Mouse (Mus musculus) limb, embryonic 11.5 days (tissue): ENCODE data around the gene Tmem178b. TPM values are rescaled to one million over a fixed set of nuclear protein-coding genes. Genes with fewer than 3 reads are reported as not detected.

Source experiments
- ATAC-seq: fragments of 200-750 bp; cut with Nextera tagmentation; 2 replicates; pipeline ENCODE4 v1.8.0; 2017; ENCODE audit warnings: low read depth; ENCODE audit not compliant: insufficient number of reproducible peaks, low FRiP score, low TSS enrichment
- DNase-seq: peaks from one replicate; pipeline ENCODE4 v3.0.0-alpha.2; 2015; ENCODE audit warnings: low spot score
- H3K27ac ChIP-seq: fragments of 300-500 bp; sonication (generic); replicated peaks from 2 replicates; pipeline ENCODE4 v1.5.1; 2014; ENCODE audit warnings: low read depth, mild to moderate bottlenecking, low read length
- H3K27me3 ChIP-seq: fragments of 300-500 bp; sonication (generic); 2 replicates; pipeline ENCODE4 v1.6.1; 2014; ENCODE audit warnings: mild to moderate bottlenecking, low read length, mixed read lengths; ENCODE audit not compliant: control insufficient read depth, insufficient read depth
- H3K36me3 ChIP-seq: fragments of 300-500 bp; sonication (generic); 2 replicates; pipeline ENCODE4 v1.6.1; 2014; ENCODE audit warnings: mild to moderate bottlenecking, low read length, moderate library complexity, mixed read lengths; ENCODE audit not compliant: control insufficient read depth, insufficient read depth
- H3K4me1 ChIP-seq: fragments of 300-500 bp; sonication (generic); 2 replicates; pipeline ENCODE4 v1.6.1; 2014; ENCODE audit warnings: low read length, mixed read lengths; ENCODE audit not compliant: control insufficient read depth, insufficient read depth
- H3K4me2 ChIP-seq: fragments of 300-500 bp; sonication (generic); 2 replicates; pipeline ENCODE4 v1.6.1; 2014; ENCODE audit warnings: low read depth, mild to moderate bottlenecking, moderate library complexity; ENCODE audit not compliant: severe bottlenecking
- H3K4me3 ChIP-seq: fragments of 300-500 bp; sonication (generic); 2 replicates; pipeline ENCODE4 v1.5.1; 2014; ENCODE audit warnings: low read depth, low read length
- H3K9ac ChIP-seq: fragments of 300-500 bp; sonication (generic); 2 replicates; pipeline ENCODE4 v1.6.1; 2014; ENCODE audit warnings: mild to moderate bottlenecking, low read length
- H3K9me3 ChIP-seq: fragments of 300-500 bp; sonication (generic); 2 replicates; pipeline ENCODE4 v1.6.1; 2016; ENCODE audit warnings: low read length; ENCODE audit not compliant: control insufficient read depth
- WGBS: fragments of 180-500 bp; shearing (Covaris S2); extraction: QIAGEN DNeasy Blood & Tissue Kit; methylation state at CpG from one replicate; pipeline ENCODE4 v1.1.7; 2014; 5-methylcytosine and 5-hydroxymethylcytosine counted together
- polyA plus RNA-seq: library from polyadenylated mRNA; unstranded; fragments of >200 nt; fragmentation: Nextera tagmentation; extraction: Ambion mirVana; gene quantifications from 2 replicates; pipeline ENCODE4 v1.2.1, GENCODE M21; 2014

The Tmem178b gene
- polyA plus RNA-seq, 1 experiment from 2014 or later: 0.27 TPM

DNA sequence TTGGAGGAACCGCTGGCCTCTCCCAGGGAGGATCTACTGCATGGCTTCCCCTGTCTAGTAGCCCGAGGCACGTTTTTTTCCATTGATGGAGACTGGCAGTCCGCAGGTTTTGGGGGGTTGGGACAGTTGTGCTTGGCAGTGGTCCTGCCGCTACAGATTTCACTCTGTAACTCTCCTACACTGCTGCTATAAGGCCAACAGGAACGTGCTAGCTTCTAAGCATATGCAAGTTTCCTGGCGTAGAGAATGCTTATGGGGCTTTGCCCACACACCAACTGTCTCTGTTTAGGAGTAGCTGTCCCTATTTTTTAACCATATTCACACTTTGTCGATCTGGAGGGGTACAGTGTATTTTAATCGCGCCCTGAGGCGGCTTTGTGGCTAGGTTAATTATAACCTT, 30.8 kb downstream of the Tmem178b start:
- Histone ChIP-seq H3K9me3 (no peaks in the 10 kb centered on the region), H3K4me2 (no peak overlapping the region), H3K9ac (no peak overlapping the region), H3K4me3 (no peak overlapping the region), H3K27ac (no peak overlapping the region), H3K27me3 (no peaks in the 10 kb centered on the region), H3K36me3 (no peaks in the 10 kb centered on the region), H3K4me1 (no peaks in the 10 kb centered on the region)
- DNase-seq (no peak), ATAC-seq (no peak)
- WGBS: 58% methylated on average over 11 of the region's 11 CpGs

DNA sequence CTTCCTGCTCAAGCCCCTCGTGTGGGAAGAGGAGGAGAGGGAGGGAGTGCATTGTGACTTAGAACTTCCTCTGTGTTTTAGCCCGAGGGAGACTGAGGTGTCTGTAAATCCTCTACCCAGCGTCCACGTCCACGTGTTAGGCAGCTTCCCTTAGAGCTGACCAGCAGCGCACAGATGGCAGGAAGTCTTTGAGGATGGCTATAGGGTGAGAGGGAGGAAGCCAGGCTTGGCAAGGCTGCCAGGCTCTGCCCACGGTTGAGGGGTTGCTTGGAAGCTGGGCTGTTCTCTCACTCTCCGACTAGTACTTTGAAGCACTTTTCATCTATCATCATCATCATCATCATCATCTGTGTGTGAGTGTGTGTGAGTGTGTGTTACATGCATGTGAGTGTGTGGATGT, 41.9 kb downstream of the Tmem178b start:
- Histone ChIP-seq H3K9me3 (no peaks in the 10 kb centered on the region), H3K4me1 (no peaks in the 10 kb centered on the region), H3K4me2 (no peak overlapping the region), H3K36me3 (no peaks in the 10 kb centered on the region), H3K4me3 (no peak overlapping the region), H3K27me3 (no peaks in the 10 kb centered on the region), H3K9ac (no peak overlapping the region), H3K27ac (no peak overlapping the region)
- DNase-seq: no peak
- 39% methylated on average over 8 of the region's 8 CpGs for WGBS
- ATAC-seq: no peak

DNA sequence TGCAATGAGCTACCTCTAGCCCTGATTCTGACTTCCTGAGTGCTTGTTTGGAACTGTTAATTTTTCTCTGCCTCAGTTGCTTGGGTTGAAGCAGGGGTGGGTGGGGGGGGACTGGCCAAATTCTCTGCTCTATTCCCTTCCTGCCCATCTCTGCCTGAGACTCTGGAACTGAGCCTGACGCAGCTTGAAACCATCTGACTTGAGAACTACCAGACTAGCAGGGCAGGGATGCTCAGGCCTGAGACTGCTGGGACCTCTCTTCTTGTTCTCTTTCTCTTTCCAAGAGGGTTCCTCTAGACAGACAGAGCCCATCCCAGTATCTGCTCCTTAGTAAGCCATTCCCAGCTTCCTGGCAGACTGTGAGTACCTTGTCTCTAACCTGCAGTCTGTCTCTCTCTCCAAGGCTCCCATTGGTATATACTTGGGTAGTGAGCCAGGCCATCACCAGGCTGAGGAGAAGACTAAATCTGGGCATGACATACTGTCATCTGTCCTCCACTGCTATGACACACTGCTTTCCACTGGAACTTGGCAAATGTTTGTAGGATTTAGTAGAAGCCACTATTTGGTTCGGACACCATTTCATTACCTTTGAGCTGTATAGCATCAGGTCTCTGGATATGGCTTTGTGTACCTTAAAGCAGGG, 42.7 kb downstream of the Tmem178b start:
- Histone ChIP-seq H3K27me3 (no peaks in the 10 kb centered on the region), H3K4me2 (no peak overlapping the region), H3K4me1 (no peaks in the 10 kb centered on the region), H3K4me3 (no peak overlapping the region), H3K27ac (no peak overlapping the region), H3K36me3 (no peaks in the 10 kb centered on the region), H3K9ac (no peak overlapping the region), H3K9me3 (no peaks in the 10 kb centered on the region)
- ATAC-seq (no peak), DNase-seq (no peak)
- WGBS: 87% methylated on average over 2 of the region's 2 CpGs

DNA sequence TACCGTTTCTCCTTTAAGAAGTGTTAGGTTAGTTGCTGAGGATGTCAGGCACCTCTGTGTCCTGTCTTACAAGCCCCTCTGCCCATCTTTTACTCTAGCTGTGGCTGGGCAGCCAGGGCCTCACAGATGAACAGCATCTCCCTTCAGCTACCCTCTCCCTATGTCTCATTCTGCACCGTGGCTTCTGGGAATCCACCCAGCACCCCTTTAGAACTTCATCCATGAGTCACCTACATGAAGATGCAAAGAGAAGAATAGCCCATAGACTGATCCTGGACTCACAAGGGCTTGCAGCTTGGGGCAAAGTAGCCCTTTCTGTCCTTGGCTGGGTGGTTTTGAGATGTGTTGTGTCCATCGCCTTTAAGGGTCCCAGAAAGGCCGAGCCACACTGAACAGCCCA, 43.4 kb downstream of the Tmem178b start:
- H3K9me3 ChIP-seq: no peaks in the 10 kb centered on the region
- no peak for ATAC-seq
- H3K4me3 ChIP-seq: no peak overlapping the region
- no peaks in the 10 kb centered on the region for H3K36me3 ChIP-seq
- WGBS: 90% methylated on average over 4 of the region's 4 CpGs
- H3K27me3 ChIP-seq: no peaks in the 10 kb centered on the region
- H3K4me1 ChIP-seq: no peaks in the 10 kb centered on the region
- no peak for DNase-seq
- H3K27ac ChIP-seq: no peak overlapping the region
- no peak overlapping the region for H3K4me2 ChIP-seq
- H3K9ac ChIP-seq: no peak overlapping the region

DNA sequence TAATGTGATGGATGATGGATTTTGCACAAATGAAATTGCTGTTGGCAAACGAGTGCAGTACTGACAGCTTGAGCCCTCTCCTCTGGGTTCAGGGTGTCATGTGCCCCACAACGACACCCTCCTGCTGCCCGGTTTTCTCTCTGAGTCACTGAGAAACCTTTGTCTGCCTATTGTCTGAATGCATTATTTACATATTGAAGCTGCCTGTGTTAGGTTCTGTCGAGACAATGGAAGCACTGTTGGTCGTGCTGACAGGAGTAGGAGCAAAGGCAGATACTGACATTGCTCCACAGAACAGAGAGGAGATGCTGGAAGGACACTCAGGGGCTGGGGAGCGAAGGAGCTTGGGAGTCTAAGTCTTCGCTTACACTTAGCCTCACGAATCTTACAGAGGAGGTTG, 44.2 kb downstream of the Tmem178b start:
- DNase-seq (no peak), ATAC-seq (no peak)
- Histone ChIP-seq H3K27ac (no peak overlapping the region), H3K9me3 (no peaks in the 10 kb centered on the region), H3K4me1 (no peaks in the 10 kb centered on the region), H3K27me3 (no peaks in the 10 kb centered on the region), H3K36me3 (no peaks in the 10 kb centered on the region), H3K4me2 (no peak overlapping the region), H3K4me3 (no peak overlapping the region), H3K9ac (no peak overlapping the region)
- whole genome bisulfite sequencing: 70% methylated on average over 8 of the region's 8 CpGs

DNA sequence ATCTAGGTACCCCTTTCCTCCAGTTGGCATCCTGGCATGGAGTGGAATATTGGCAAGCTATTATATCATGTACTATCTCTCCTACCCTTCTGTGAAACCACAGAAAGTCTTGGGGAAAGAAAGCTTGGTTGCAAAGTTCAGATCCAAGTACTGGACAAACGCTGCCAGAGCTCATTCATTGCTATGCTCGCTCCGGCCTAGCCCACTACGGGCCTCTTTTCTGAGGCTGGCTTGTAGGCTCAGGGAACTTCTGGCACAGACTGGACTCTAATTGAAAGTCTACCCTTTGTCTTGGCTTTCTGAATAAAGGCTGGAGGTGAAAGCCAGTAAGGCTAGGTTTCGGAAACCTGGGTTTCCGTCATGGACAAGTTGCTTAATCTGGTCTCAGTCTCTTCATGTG, 44.7 kb downstream of the Tmem178b start:
- no peak overlapping the region for H3K4me2 ChIP-seq
- no peaks in the 10 kb centered on the region for H3K27me3 ChIP-seq
- no peaks in the 10 kb centered on the region for H3K4me1 ChIP-seq
- no peak overlapping the region for H3K9ac ChIP-seq
- DNase-seq (no peak), ATAC-seq (no peak)
- H3K4me3 ChIP-seq: no peak overlapping the region
- H3K9me3 ChIP-seq: no peaks in the 10 kb centered on the region
- no peak overlapping the region for H3K27ac ChIP-seq
- no peaks in the 10 kb centered on the region for H3K36me3 ChIP-seq
- WGBS: 92% methylated on average over 6 of the region's 6 CpGs

DNA sequence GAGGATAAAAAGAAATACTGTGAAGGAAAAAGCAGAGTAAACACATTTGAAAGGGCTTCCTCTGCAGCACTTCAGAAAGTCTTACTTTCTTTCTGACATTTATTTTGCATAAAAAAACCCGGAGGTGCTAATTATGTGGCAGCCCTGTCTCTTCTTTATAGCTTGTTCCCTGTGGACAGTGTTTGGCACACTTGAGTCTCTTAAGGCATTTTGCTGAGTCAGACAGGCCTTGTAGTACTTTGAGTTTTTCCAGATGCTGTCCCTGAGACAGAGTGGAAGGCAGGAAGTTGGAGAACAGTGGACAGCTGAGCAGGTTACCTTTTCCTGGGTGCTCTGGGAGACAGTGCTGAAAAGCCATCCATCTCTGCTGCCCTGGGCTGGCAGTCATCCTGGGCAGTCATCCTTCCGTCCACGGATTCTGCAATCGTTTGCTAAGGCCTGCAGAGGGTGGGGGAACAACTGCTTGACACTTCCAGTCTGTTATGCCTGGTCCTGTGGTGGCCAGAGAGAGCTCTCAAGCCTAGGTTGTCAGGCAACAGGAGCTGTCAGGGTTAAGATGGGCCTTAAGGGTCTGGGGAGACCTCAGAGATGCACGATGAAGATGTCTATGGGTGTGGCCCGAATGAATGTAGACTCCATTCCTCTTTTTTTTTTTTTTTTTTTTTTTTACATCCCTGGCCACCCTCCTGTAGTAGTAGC, 46.1 kb downstream of the Tmem178b start:
- Histone ChIP-seq H3K36me3 (no peaks in the 10 kb centered on the region), H3K9ac (no peak overlapping the region), H3K4me2 (no peak overlapping the region), H3K9me3 (no peaks in the 10 kb centered on the region), H3K27me3 (no peaks in the 10 kb centered on the region), H3K4me3 (no peak overlapping the region), H3K4me1 (no peaks in the 10 kb centered on the region), H3K27ac (no peak overlapping the region)
- DNase-seq (no peak), ATAC-seq (no peak)
- 72% methylated on average over 6 of the region's 6 CpGs for WGBS

DNA sequence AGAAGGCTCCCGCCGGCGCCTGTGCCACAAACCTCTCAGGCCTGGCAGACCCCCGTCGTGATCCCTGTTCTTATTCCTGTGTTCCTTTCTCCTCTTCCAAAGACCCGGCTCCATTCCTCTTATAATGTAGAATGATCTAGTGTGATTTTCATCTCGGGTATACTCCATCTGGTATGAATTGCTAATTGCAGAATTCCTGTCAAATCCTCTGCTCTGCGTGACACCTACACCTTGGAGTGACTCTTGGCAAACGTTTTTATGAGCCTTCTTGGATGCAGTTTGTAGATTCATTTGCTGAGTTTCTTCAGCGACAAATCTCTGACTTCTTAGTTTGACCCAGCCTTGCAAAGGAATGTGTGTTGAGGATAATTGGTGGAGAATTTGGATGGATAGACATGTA, 53.4 kb downstream of the Tmem178b start:
- no peak for DNase-seq

DNA sequence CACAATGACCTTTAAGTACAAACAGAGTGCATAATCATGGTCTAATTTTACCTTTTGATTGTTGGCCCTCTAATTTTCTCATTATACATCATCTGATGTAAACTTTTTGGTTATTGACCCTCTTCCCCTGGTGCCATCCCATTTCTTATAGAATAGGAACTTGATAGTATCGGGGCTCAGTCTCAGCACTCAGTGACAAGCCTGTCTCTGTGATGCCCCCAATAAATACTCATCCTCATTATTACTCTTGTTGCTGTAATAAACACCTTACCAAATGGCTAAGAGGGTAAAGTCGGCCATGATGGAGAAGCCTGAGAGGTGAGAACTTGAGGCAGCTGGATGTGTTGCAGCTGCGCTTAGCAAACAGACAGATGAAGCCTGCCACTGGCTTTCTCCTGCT, 63.5 kb downstream of the Tmem178b start:
- Histone ChIP-seq H3K4me3 (no peak overlapping the region), H3K9me3 (no peaks in the 10 kb centered on the region), H3K27ac (no peak overlapping the region), H3K4me2 (no peak overlapping the region), H3K9ac (no peak overlapping the region), H3K4me1 (no peaks in the 10 kb centered on the region), H3K27me3 (no peaks in the 10 kb centered on the region), H3K36me3 (no peaks in the 10 kb centered on the region)
- DNase-seq (no peak), ATAC-seq (no peak)
- WGBS: 43% methylated on average over 3 of the region's 3 CpGs

More for the DNA sequence above, 53.4 kb downstream of the Tmem178b start:
- Histone ChIP-seq H3K36me3 (no peaks in the 10 kb centered on the region), H3K27ac (no peak overlapping the region), H3K27me3 (no peaks in the 10 kb centered on the region), H3K4me1 (no peaks in the 10 kb centered on the region), H3K4me2 (no peak overlapping the region), H3K4me3 (no peak overlapping the region), H3K9ac (no peak overlapping the region), H3K9me3 (no peaks in the 10 kb centered on the region)
- no peak for ATAC-seq
- WGBS: 79% methylated on average over 10 of the region's 10 CpGs
